Mouse (Mus musculus) thymus, postnatal 4 days (tissue): ENCODE measurements at regions not wholly inside any gene's neighbourhood (a gene's known extent, or its start where the extent isn't known, plus 50 kb on each side); places are given as distances from the start of the nearest gene placed in this dataset.

Experiments
- DNase-seq: peaks from one replicate; pipeline ENCODE4 v3.0.0; 2021

GRCm38 (mm10) chr9:96419151-96419550 is 54.9 kb upstream of the Atp1b3 start:
- no peak for DNase-seq

- DNase-seq: peak; percentile 61
Measured at GRCm38 (mm10) chr9:96415873-96416570, 51.8 kb upstream of the Atp1b3 start.
